In genomic region chr5:118086956-118087355, GRCm38 (mm10) we compare ENCODE assay signal across 34 mouse cellular contexts. TPM values are rescaled to one million over a fixed set of nuclear protein-coding genes. Genes with fewer than 3 reads are reported as not detected.
A peak's percentile ranks its signal among the peaks of the same experiment; 100 is the strongest.
DNase-seq lines count a peak whose midpoint lies in the region; ATAC-seq lines count a peak whose summit lies in the region.
"Had no signal": no experiment of that assay in that cellular context is flagged by ENCODE, and none has a peak within 500 bp of the region (broad histone marks: within the 10 kb centered on the region; RNA-seq: fewer than 3 reads in every experiment).

No protein-coding gene starts in this region.

- intact Hi-C loops in left cerebral cortex, postnatal 4 days (cut with DNase I), result no loop called here

- no peaks in the 10 kb centered on the region for H3K9me3 ChIP-seq in forebrain, embryonic 13.5 days (replicated peaks)
- H3K9me3 ChIP-seq in forebrain, embryonic 15.5 days, result no peaks in the 10 kb centered on the region
- H3K9me3 ChIP-seq in midbrain, embryonic 10.5 days (replicated peaks), result no peaks in the 10 kb centered on the region
- H3K9me3 ChIP-seq in midbrain, embryonic 14.5 days (ENCODE audit: control insufficient read depth, low read length), result no peaks in the 10 kb centered on the region
- H3K9me3 ChIP-seq in embryonic facial prominence, embryonic 12.5 days, result no peaks in the 10 kb centered on the region
- no peaks in the 10 kb centered on the region for H3K9me3 ChIP-seq in limb, embryonic 13.5 days
- H3K9me3 ChIP-seq in heart, embryonic 12.5 days (replicated peaks), result no peaks in the 10 kb centered on the region
- H3K9me3 ChIP-seq: G1E; heart, embryonic 15.5 days; intestine, embryonic 15.5 days; liver, embryonic 15.5 days had no signal

- H3K27ac ChIP-seq in forebrain, embryonic 13.5 days, result 0 out of 2 replicates have a peak overlapping the region, but pooled peaks have one; percentile 26
- no peak overlapping the region for H3K27ac ChIP-seq in forebrain, embryonic 15.5 days (replicated peaks)
- 0 out of 2 replicates have a peak overlapping the region, but pooled peaks have one; percentile 7 for H3K27ac ChIP-seq in midbrain, embryonic 10.5 days (replicated peaks)
- H3K27ac ChIP-seq in midbrain, embryonic 14.5 days (replicated peaks; ENCODE audit: low read depth, low read length), result no peak overlapping the region
- H3K27ac ChIP-seq in embryonic facial prominence, embryonic 12.5 days, result peak overlapping the region; percentile 13; the same call in 1 of the 2 replicates
- 0 out of 2 replicates have a peak overlapping the region, but pooled peaks have one; percentile 22 for H3K27ac ChIP-seq in limb, embryonic 13.5 days
- no peak overlapping the region for H3K27ac ChIP-seq in heart, embryonic 12.5 days (ENCODE audit: poor library complexity, severe bottlenecking)
- H3K27ac ChIP-seq: heart, embryonic 15.5 days; hindbrain, embryonic 14.5 days; intestine, embryonic 15.5 days; layer of hippocampus, adult 2 months; liver, embryonic 15.5 days had no signal

- no peak overlapping the region for H3K9ac ChIP-seq in forebrain, embryonic 13.5 days
- no peak overlapping the region for H3K9ac ChIP-seq in forebrain, embryonic 15.5 days (replicated peaks)
- no peak overlapping the region for H3K9ac ChIP-seq in midbrain, embryonic 14.5 days (replicated peaks; ENCODE audit: low read length)
- H3K9ac ChIP-seq in embryonic facial prominence, embryonic 12.5 days, result no peak overlapping the region
- H3K9ac ChIP-seq in limb, embryonic 13.5 days, result no peak overlapping the region; the same call in 1 of the 2 replicates
- H3K9ac ChIP-seq in heart, embryonic 12.5 days, result no peak overlapping the region
- H3K9ac ChIP-seq: heart, embryonic 15.5 days; hindbrain, embryonic 14.5 days; intestine, embryonic 15.5 days; liver, embryonic 15.5 days had no signal

- no peak overlapping the region for H3K4me2 ChIP-seq in forebrain, embryonic 13.5 days
- no peak overlapping the region for H3K4me2 ChIP-seq in forebrain, embryonic 15.5 days (replicated peaks)
- no peak overlapping the region for H3K4me2 ChIP-seq in midbrain, embryonic 14.5 days (ENCODE audit: low read length)
- no peak overlapping the region for H3K4me2 ChIP-seq in embryonic facial prominence, embryonic 12.5 days (replicated peaks)
- H3K4me2 ChIP-seq in limb, embryonic 13.5 days (replicated peaks), result no peak overlapping the region
- no peak overlapping the region for H3K4me2 ChIP-seq in heart, embryonic 12.5 days
- H3K4me2 ChIP-seq: heart, embryonic 15.5 days; hindbrain, embryonic 14.5 days; intestine, embryonic 15.5 days; liver, embryonic 15.5 days had no signal

- H3K36me3 ChIP-seq in forebrain, embryonic 13.5 days (ENCODE audit: poor library complexity, severe bottlenecking), result peaks cover 21% of the 10 kb centered on the region
- peaks cover 9% of the 10 kb centered on the region for H3K36me3 ChIP-seq in forebrain, embryonic 15.5 days
- H3K36me3 ChIP-seq in midbrain, embryonic 10.5 days, result peaks cover 39% of the 10 kb centered on the region
- peaks cover 14% of the 10 kb centered on the region for H3K36me3 ChIP-seq in midbrain, embryonic 14.5 days (ENCODE audit: control insufficient read depth, insufficient read depth, low read length)
- peaks cover 21% of the 10 kb centered on the region for H3K36me3 ChIP-seq in embryonic facial prominence, embryonic 12.5 days
- peaks cover 34% of the 10 kb centered on the region for H3K36me3 ChIP-seq in limb, embryonic 13.5 days
- H3K36me3 ChIP-seq in heart, embryonic 12.5 days, result peaks cover 25% of the 10 kb centered on the region

- DNase-seq in midbrain, embryonic 10.5 days (ENCODE audit: low spot score), result no peak
- no peak for DNase-seq in midbrain, embryonic 14.5 days
- DNase-seq in left cerebral cortex, postnatal 4 days, result no peak
- DNase-seq: adrenal gland, adult 2 months; cerebellum, adult 11 months; cerebellum, adult 9-11 months; gastrocnemius, postnatal 25 days; heart, adult 18-20 months; kidney, adult 8-10 months; kidney, postnatal 25 days; liver; lung, postnatal 4 days; right cerebral cortex, adult 18-20 months; right cerebral cortex, postnatal 4 days; thymus, adult 18-20 months; thymus, postnatal 36 days had no signal

- ATAC-seq in forebrain, embryonic 13.5 days, result no peak
- ATAC-seq in forebrain, embryonic 15.5 days (replicated peaks), result no peak
- ATAC-seq in midbrain, embryonic 14.5 days (ENCODE audit: low FRiP score, low TSS enrichment), result no peak
- no peak; the same call in 1 of the 2 replicates for ATAC-seq in embryonic facial prominence, embryonic 12.5 days (ENCODE audit: insufficient number of reproducible peaks, insufficient read depth, low FRiP score, low TSS enrichment)
- no peak for ATAC-seq in limb, embryonic 13.5 days (ENCODE audit: low FRiP score, low read depth)
- no peak for ATAC-seq in heart, embryonic 12.5 days (ENCODE audit: insufficient number of reproducible peaks, low FRiP score)
- ATAC-seq: forebrain, embryonic 14.5 days; intestine, embryonic 15.5 days; midbrain, embryonic 16.5 days; Patski had no signal

- H3K4me1 ChIP-seq in forebrain, embryonic 13.5 days, result peaks cover 66% of the 10 kb centered on the region
- peaks cover 70% of the 10 kb centered on the region for H3K4me1 ChIP-seq in forebrain, embryonic 15.5 days
- H3K4me1 ChIP-seq in midbrain, embryonic 10.5 days, result peaks cover 46% of the 10 kb centered on the region
- peaks cover 30% of the 10 kb centered on the region for H3K4me1 ChIP-seq in midbrain, embryonic 14.5 days (ENCODE audit: control insufficient read depth, insufficient read depth, low read length)
- peaks cover 55% of the 10 kb centered on the region for H3K4me1 ChIP-seq in embryonic facial prominence, embryonic 12.5 days
- peaks cover 55% of the 10 kb centered on the region for H3K4me1 ChIP-seq in limb, embryonic 13.5 days
- H3K4me1 ChIP-seq in heart, embryonic 12.5 days (replicated peaks), result peaks cover 77% of the 10 kb centered on the region

- 71% methylated on average over 7 of the region's 7 CpGs for WGBS in forebrain, embryonic 13.5 days
- WGBS in forebrain, embryonic 15.5 days, result 74% methylated on average over 7 of the region's 7 CpGs
- 64% methylated on average over 7 of the region's 7 CpGs for WGBS in midbrain, embryonic 10.5 days
- 75% methylated on average over 7 of the region's 7 CpGs for WGBS in midbrain, embryonic 14.5 days
- 30% methylated on average over 7 of the region's 7 CpGs for WGBS in embryonic facial prominence, embryonic 12.5 days
- 22% methylated on average over 7 of the region's 7 CpGs for WGBS in limb, embryonic 13.5 days
- 47% methylated on average over 7 of the region's 7 CpGs for WGBS in heart, embryonic 12.5 days

- H3K4me3 ChIP-seq in forebrain, embryonic 13.5 days, result no peak overlapping the region
- no peak overlapping the region for H3K4me3 ChIP-seq in forebrain, embryonic 15.5 days
- H3K4me3 ChIP-seq in midbrain, embryonic 10.5 days, result no peak overlapping the region
- H3K4me3 ChIP-seq in midbrain, embryonic 14.5 days (replicated peaks; ENCODE audit: low read depth, low read length), result no peak overlapping the region
- no peak overlapping the region for H3K4me3 ChIP-seq in embryonic facial prominence, embryonic 12.5 days
- no peak overlapping the region for H3K4me3 ChIP-seq in limb, embryonic 13.5 days
- H3K4me3 ChIP-seq in heart, embryonic 12.5 days, result no peak overlapping the region
- H3K4me3 ChIP-seq: heart, embryonic 15.5 days; intestine, embryonic 15.5 days; layer of hippocampus, adult 2 months; liver, embryonic 15.5 days; myocyte had no signal

- H3K27me3 ChIP-seq in forebrain, embryonic 13.5 days, result no peaks in the 10 kb centered on the region
- no peaks in the 10 kb centered on the region for H3K27me3 ChIP-seq in forebrain, embryonic 15.5 days
- H3K27me3 ChIP-seq in midbrain, embryonic 10.5 days (ENCODE audit: low read depth, poor library complexity, severe bottlenecking), result no peaks in the 10 kb centered on the region
- H3K27me3 ChIP-seq in midbrain, embryonic 14.5 days (ENCODE audit: control insufficient read depth, insufficient read depth, low read length), result no peaks in the 10 kb centered on the region
- no peaks in the 10 kb centered on the region for H3K27me3 ChIP-seq in embryonic facial prominence, embryonic 12.5 days
- H3K27me3 ChIP-seq in limb, embryonic 13.5 days, result no peaks in the 10 kb centered on the region
- H3K27me3 ChIP-seq in heart, embryonic 12.5 days (replicated peaks), result no peaks in the 10 kb centered on the region
- H3K27me3 ChIP-seq: CH12.LX; heart, embryonic 15.5 days; intestine, embryonic 15.5 days; liver, embryonic 15.5 days; Patski had no signal

RNA-seq across cellular contexts. Expression of gene Tesc, which starts 59.4 kb away (rescaled TPM):
- polyA plus RNA-seq in forebrain, embryonic 13.5 days (2015; fragmentation: Nextera tagmentation; extraction: Ambion mirVana), result 4.5 and 5.2 TPM in 2 replicates
- 9.9 and 10.6 TPM in 2 replicates for polyA plus RNA-seq in forebrain, embryonic 15.5 days (2015; fragmentation: Nextera tagmentation; extraction: Ambion mirVana)
- 0.82 and 0.90 TPM in 2 replicates for polyA plus RNA-seq in midbrain, embryonic 10.5 days (2016; fragmentation: Nextera tagmentation; extraction: Ambion mirVana)
- polyA plus RNA-seq in midbrain, embryonic 14.5 days (2014; fragmentation: Nextera tagmentation; extraction: Ambion mirVana), result 4.4 and 4.9 TPM in 2 replicates
- 4.6 and 5.7 TPM in 2 replicates for polyA plus RNA-seq in embryonic facial prominence, embryonic 12.5 days (2016; fragmentation: Nextera tagmentation; extraction: Ambion mirVana)
- 2.0 and 2.2 TPM in 2 replicates for polyA plus RNA-seq in limb, embryonic 13.5 days (2015; fragmentation: Nextera tagmentation; extraction: Ambion mirVana)
- polyA plus RNA-seq in heart, embryonic 12.5 days (2016; fragmentation: Nextera tagmentation; extraction: Ambion mirVana), result 17.3 and 20.4 TPM in 2 replicates
- total RNA-seq in left cerebral cortex, postnatal 4 days (2021), result 1 to 10 TPM; 3.7 to 5.4 TPM
- total RNA-seq: common myeloid progenitor, adult 5-6 weeks; G1E; megakaryocyte-erythroid progenitor cell, adult 5-6 weeks had no signal
- polyA plus RNA-seq: G1E had no signal

Comparison
In these comparisons a context has a peak if more than half of its experiments do, and no peak if none do; other contexts are left out.
1. H3K27ac ChIP-seq: peak in forebrain, embryonic 13.5 days (single experiment), midbrain, embryonic 10.5 days (single experiment), embryonic facial prominence, embryonic 12.5 days (single experiment) and limb, embryonic 13.5 days (single experiment); none in forebrain, embryonic 15.5 days (single experiment), midbrain, embryonic 14.5 days (single experiment) and heart, embryonic 12.5 days (single experiment).